Mouse (Mus musculus) liver, embryonic 12.5 days (tissue): ENCODE measurements at regions not wholly inside any gene's neighbourhood (a gene's known extent, or its start where the extent isn't known, plus 50 kb on each side); places are given as distances from the start of the nearest gene placed in this dataset.

Source experiments
- ATAC-seq: fragments of 200-750 bp; cut with Nextera tagmentation; 2 replicates; pipeline ENCODE4 v1.8.0; 2017; ENCODE audit warnings: moderate number of reproducible peaks, mild to moderate bottlenecking, moderate library complexity
- H3K27ac ChIP-seq: fragments of 300-500 bp; sonication (generic); 2 replicates; pipeline ENCODE4 v1.5.1; 2016; ENCODE audit warnings: mild to moderate bottlenecking
- H3K27me3 ChIP-seq: fragments of 300-500 bp; sonication (generic); replicated peaks from 2 replicates; pipeline ENCODE4 v1.6.1; 2016; ENCODE audit warnings: mild to moderate bottlenecking, moderate library complexity
- H3K36me3 ChIP-seq: fragments of 300-500 bp; sonication (generic); 2 replicates; pipeline ENCODE4 v1.6.1; 2016; ENCODE audit warnings: mild to moderate bottlenecking, moderate library complexity
- H3K4me1 ChIP-seq: fragments of 300-500 bp; sonication (generic); 2 replicates; pipeline ENCODE4 v1.6.1; 2016
- H3K4me2 ChIP-seq: fragments of 300-500 bp; sonication (generic); 2 replicates; pipeline ENCODE4 v1.6.1; 2016; ENCODE audit warnings: mild to moderate bottlenecking, moderate library complexity
- H3K4me3 ChIP-seq: fragments of 300-500 bp; sonication (generic); 2 replicates; pipeline ENCODE4 v1.5.1; 2016; ENCODE audit warnings: mild to moderate bottlenecking, moderate library complexity
- H3K9ac ChIP-seq: fragments of 300-500 bp; sonication (generic); 2 replicates; pipeline ENCODE4 v1.6.1; 2016; ENCODE audit warnings: mild to moderate bottlenecking, moderate library complexity
- H3K9me3 ChIP-seq: fragments of 300-500 bp; sonication (generic); replicated peaks from 2 replicates; pipeline ENCODE4 v1.6.1; 2016; ENCODE audit warnings: mild to moderate bottlenecking, moderate library complexity
- WGBS: fragments of 180-500 bp; shearing (Covaris S2); methylation state at CpG from one replicate; pipeline ENCODE4 v1.1.7; 2016; ENCODE audit not compliant: insufficient replicate concordance; 5-methylcytosine and 5-hydroxymethylcytosine counted together

- WGBS = 72% methylated on average over 6 of the region's 6 CpGs
Measured at GRCm38 (mm10) chr8:10695181-10695580, 313.1 kb downstream of the Irs2 start.

DNA sequence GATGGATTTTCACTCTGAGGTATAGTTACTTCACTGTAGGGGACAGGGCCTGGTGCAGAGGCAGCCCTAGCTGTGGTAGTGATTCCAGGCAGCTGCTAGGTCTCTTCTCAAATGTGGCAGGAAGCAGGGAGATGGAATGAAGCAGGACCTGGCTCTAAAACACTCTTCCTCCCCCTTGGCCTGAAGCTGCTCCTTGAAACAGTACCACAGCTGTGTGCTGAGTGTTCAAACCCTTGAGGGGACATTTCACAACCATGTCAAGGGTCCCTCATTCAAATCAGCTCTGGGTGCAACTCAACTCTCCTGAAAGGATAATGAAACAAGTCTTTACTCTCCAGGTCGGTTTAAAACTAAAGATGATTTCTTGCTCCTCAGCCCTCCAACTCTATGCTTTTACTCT is 317.6 kb downstream of the Irs2 start:
- ATAC-seq = no peak
- H3K9me3 ChIP-seq = no peaks in the 10 kb centered on the region
- no peaks in the 10 kb centered on the region; the same call in 1 of the 2 replicates for H3K4me1 ChIP-seq
- 61% methylated on average over 1 of the region's 1 CpGs for WGBS
- no peaks in the 10 kb centered on the region for H3K36me3 ChIP-seq
- H3K4me2 ChIP-seq = no peak overlapping the region
- H3K4me3 ChIP-seq = no peak overlapping the region
- no peak overlapping the region for H3K9ac ChIP-seq
- H3K27me3 ChIP-seq = peaks cover 18% of the 10 kb centered on the region; the same call in 1 of the 2 replicates
- no peak overlapping the region for H3K27ac ChIP-seq

More at GRCm38 (mm10) chr8:10695181-10695580, 313.1 kb downstream of the Irs2 start:
- ATAC-seq = no peak
- H3K27ac ChIP-seq = no peak overlapping the region
- H3K9ac ChIP-seq = no peak overlapping the region
- no peaks in the 10 kb centered on the region for H3K9me3 ChIP-seq
- H3K36me3 ChIP-seq = no peaks in the 10 kb centered on the region
- H3K4me3 ChIP-seq = no peak overlapping the region
- H3K27me3 ChIP-seq = 0 out of 2 replicates have a peak, but pooled peaks cover 3% of the 10 kb centered on the region
- no peak overlapping the region for H3K4me2 ChIP-seq
- no peaks in the 10 kb centered on the region for H3K4me1 ChIP-seq

GRCm38 (mm10) chr8:10689881-10690280 is 318.4 kb downstream of the Irs2 start:
- Histone ChIP-seq H3K27me3 (peaks cover 18% of the 10 kb centered on the region; the same call in 1 of the 2 replicates), H3K9ac (no peak overlapping the region), H3K36me3 (no peaks in the 10 kb centered on the region), H3K4me3 (no peak overlapping the region), H3K4me1 (no peaks in the 10 kb centered on the region; the same call in 1 of the 2 replicates), H3K27ac (no peak overlapping the region), H3K4me2 (no peak overlapping the region), H3K9me3 (no peaks in the 10 kb centered on the region)
- ATAC-seq = no peak
- 71% methylated on average over 12 of the region's 12 CpGs for WGBS

DNA sequence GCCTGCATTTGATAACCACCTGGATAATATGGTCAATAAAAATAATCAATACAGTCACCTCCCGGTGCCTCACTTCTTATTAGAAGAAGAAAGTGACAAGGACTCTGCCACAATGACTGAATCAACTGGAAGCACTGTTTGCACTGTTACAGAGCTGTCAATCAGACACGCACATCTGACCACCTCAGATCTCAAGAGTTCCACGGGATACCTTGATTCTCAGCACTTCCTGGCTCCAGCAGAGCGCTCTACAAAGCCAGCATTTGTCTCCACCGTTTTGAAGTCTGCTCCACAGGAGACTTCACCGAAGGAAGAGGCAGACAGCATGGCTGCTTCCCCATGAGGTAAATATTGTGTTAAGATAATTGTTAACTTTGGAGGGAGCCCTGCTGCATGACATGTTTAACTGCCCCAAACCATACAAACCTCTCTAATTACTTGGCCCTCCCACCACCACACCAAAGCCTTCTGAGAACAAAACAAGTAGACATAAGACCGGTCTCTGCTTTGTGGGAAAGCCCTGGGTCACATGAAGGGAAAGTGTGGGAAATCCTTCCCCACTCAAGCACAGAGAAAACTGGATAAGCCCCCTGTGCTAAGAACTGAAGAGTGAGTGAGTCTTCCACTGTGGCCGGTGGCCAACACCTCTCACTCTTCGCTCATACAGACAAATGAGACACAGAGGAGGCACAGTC is 320.2 kb downstream of the Irs2 start:
- 35% methylated on average over 9 of the region's 9 CpGs for WGBS
- Histone ChIP-seq H3K4me2 (no peak overlapping the region), H3K4me1 (no peaks in the 10 kb centered on the region; the same call in 1 of the 2 replicates), H3K27me3 (peaks cover 18% of the 10 kb centered on the region; the same call in 1 of the 2 replicates), H3K36me3 (no peaks in the 10 kb centered on the region), H3K4me3 (no peak overlapping the region), H3K9me3 (no peaks in the 10 kb centered on the region), H3K9ac (no peak overlapping the region), H3K27ac (no peak overlapping the region)
- no peak for ATAC-seq
